ENCODE assay signal across 8 mouse cellular contexts in genomic region chr1:131867946-131868290, GRCm38 (mm10). TPM values are rescaled to one million over a fixed set of nuclear protein-coding genes. Genes with fewer than 3 reads are reported as not detected.
DNase-seq lines count a peak whose midpoint lies in the region; ATAC-seq lines count a peak whose summit lies in the region.

No protein-coding gene starts in this region.

- no peak overlapping the region for H3K27ac ChIP-seq in liver, embryonic 16.5 days (ENCODE audit: low read length)
- no peak overlapping the region for H3K27ac ChIP-seq in neural tube, embryonic 15.5 days (replicated peaks)

- peak; percentile 14 for DNase-seq in kidney, adult 9 months
- DNase-seq in kidney, adult 18-20 months = no peak
- DNase-seq in heart, postnatal 10 days = peak; percentile 17 to 32
- DNase-seq in cerebellum, adult 9-10 months = no peak

- no peaks in the 10 kb centered on the region for H3K27me3 ChIP-seq in liver, embryonic 16.5 days (ENCODE audit: control insufficient read depth, insufficient read depth, low read depth, low read length)
- H3K27me3 ChIP-seq in neural tube, embryonic 15.5 days (replicated peaks) = no peaks in the 10 kb centered on the region; the same call in 1 of the 2 replicates

- peaks cover 4% of the 10 kb centered on the region; the same call in 1 of the 2 replicates for H3K4me1 ChIP-seq in liver, embryonic 16.5 days (ENCODE audit: control insufficient read depth, low read depth, low read length)
- H3K4me1 ChIP-seq in neural tube, embryonic 15.5 days = peaks cover 10% of the 10 kb centered on the region

- peak overlapping the region; percentile 72 for H3K9ac ChIP-seq in liver, embryonic 16.5 days (ENCODE audit: low read depth, low read length)
- H3K9ac ChIP-seq in neural tube, embryonic 15.5 days (replicated peaks) = peak overlapping the region; percentile 36

- H3K9me3 ChIP-seq in liver, embryonic 16.5 days (replicated peaks; ENCODE audit: control insufficient read depth, low read length) = no peaks in the 10 kb centered on the region
- H3K9me3 ChIP-seq in neural tube, embryonic 15.5 days (replicated peaks) = no peaks in the 10 kb centered on the region

- intact Hi-C loops in heart, postnatal 10 days (cut with DNase I) = loop anchor here (2.0 kb wide), 1 partner anchor 43 kb away; the partner anchor contains the start of gene Nucks1

- peak; percentile 29; the same call in 1 of the 2 replicates for ATAC-seq in common myeloid progenitor, adult 5-6 weeks (replicated peaks; ENCODE audit: low read depth, poor library complexity, severe bottlenecking)
- ATAC-seq in liver, embryonic 16.5 days (ENCODE audit: low read depth) = no peak
- ATAC-seq in neural tube, embryonic 15.5 days (ENCODE audit: low FRiP score) = no peak
- no peak for ATAC-seq in frontal cortex, adult (ENCODE audit: low TSS enrichment)

- peak overlapping the region; percentile 68 for H3K4me2 ChIP-seq in liver, embryonic 16.5 days (ENCODE audit: low read depth, low read length)
- H3K4me2 ChIP-seq in neural tube, embryonic 15.5 days = peak overlapping the region; percentile 85

- 21% methylated on average over 10 of the region's 10 CpGs for WGBS in liver, embryonic 16.5 days (ENCODE audit: insufficient replicate concordance)
- 31% methylated on average over 10 of the region's 10 CpGs for WGBS in neural tube, embryonic 15.5 days

- peak overlapping the region; percentile 75 for H3K4me3 ChIP-seq in liver, embryonic 16.5 days (ENCODE audit: low read depth, low read length)
- H3K4me3 ChIP-seq in neural tube, embryonic 15.5 days (replicated peaks) = peak overlapping the region; percentile 58

- H3K36me3 ChIP-seq in liver, embryonic 16.5 days (ENCODE audit: control insufficient read depth, insufficient read depth) = no peaks in the 10 kb centered on the region
- H3K36me3 ChIP-seq in neural tube, embryonic 15.5 days = no peaks in the 10 kb centered on the region

RNA-seq across cellular contexts. Expression of gene Rab29, which starts 0.9 kb away (rescaled TPM):
- 20.0 and 27.5 TPM in 2 replicates for total RNA-seq in common myeloid progenitor, adult 5-6 weeks (2017)
- 10 to 100 TPM; 12.3 to 14.2 TPM for total RNA-seq in heart, postnatal 10 days (2021)
- 9.4 and 10.0 TPM in 2 replicates for polyA plus RNA-seq in liver, embryonic 16.5 days (2015; fragmentation: Nextera tagmentation; extraction: Ambion mirVana)
- 7.2 and 10.5 TPM in 2 replicates for polyA plus RNA-seq in neural tube, embryonic 15.5 days (2015; fragmentation: Nextera tagmentation; extraction: Ambion mirVana)

RNA-seq across cellular contexts. Expression of gene Slc41a1, which starts 40.6 kb away (rescaled TPM):
- total RNA-seq in common myeloid progenitor, adult 5-6 weeks (2017) = 6.7 and 7.8 TPM in 2 replicates
- 10 to 100 TPM; 27.0 to 28.9 TPM for total RNA-seq in heart, postnatal 10 days (2021)
- polyA plus RNA-seq in liver, embryonic 16.5 days (2015; fragmentation: Nextera tagmentation; extraction: Ambion mirVana) = 1.0 and 1.2 TPM in 2 replicates
- 15.0 and 16.1 TPM in 2 replicates for polyA plus RNA-seq in neural tube, embryonic 15.5 days (2015; fragmentation: Nextera tagmentation; extraction: Ambion mirVana)

RNA-seq across cellular contexts. Expression of gene Nucks1, which starts 42.4 kb away (rescaled TPM):
- total RNA-seq in common myeloid progenitor, adult 5-6 weeks (2017) = 388 and 411 TPM in 2 replicates
- 100 to 1,000 TPM; 105 to 107 TPM for total RNA-seq in heart, postnatal 10 days (2021)
- 25.1 and 27.4 TPM in 2 replicates for polyA plus RNA-seq in liver, embryonic 16.5 days (2015; fragmentation: Nextera tagmentation; extraction: Ambion mirVana)
- 44.3 and 52.4 TPM in 2 replicates for polyA plus RNA-seq in neural tube, embryonic 15.5 days (2015; fragmentation: Nextera tagmentation; extraction: Ambion mirVana)

Comparison
In these comparisons a context has a peak if more than half of its experiments do, and no peak if none do; other contexts are left out.
1. DNase-seq: peak in kidney, adult 9 months (single experiment) and heart, postnatal 10 days (2 of 2); none in kidney, adult 18-20 months (single experiment) and cerebellum, adult 9-10 months (single experiment).